Mouse (Mus musculus) T-helper 17 cell (primary cell): ENCODE results near the gene Actn1.

Source experiments
- in situ Hi-C, 2 experiments: fragments of 300-600 bp; cut with MboI, MseI; formaldehyde crosslinking; loops; 1 replicate in 1 of 2; 2 replicates in 1 of 2; pipeline ENCODE4 v1.15.1; 2025; ENCODE audit warnings: high pct_unique_total_duplicates in 2 of 2

Actn1 gene

GRCm38 (mm10) chr12:80197343-80197742 lies 62.8 kb downstream of the Actn1 start:
- in situ Hi-C loops, result loop anchor here (5.0 to 25.0 kb wide), 3 partner anchors 35 to 190 kb away; no protein-coding TSS in a partner anchor

GRCm38 (mm10) chr12:80191806-80192205 lies 68.4 kb downstream of the Actn1 start:
- in situ Hi-C loops, result loop anchor here (10.0 to 25.0 kb wide), 2 partner anchors 183 to 195 kb away; no protein-coding TSS in a partner anchor

DNA sequence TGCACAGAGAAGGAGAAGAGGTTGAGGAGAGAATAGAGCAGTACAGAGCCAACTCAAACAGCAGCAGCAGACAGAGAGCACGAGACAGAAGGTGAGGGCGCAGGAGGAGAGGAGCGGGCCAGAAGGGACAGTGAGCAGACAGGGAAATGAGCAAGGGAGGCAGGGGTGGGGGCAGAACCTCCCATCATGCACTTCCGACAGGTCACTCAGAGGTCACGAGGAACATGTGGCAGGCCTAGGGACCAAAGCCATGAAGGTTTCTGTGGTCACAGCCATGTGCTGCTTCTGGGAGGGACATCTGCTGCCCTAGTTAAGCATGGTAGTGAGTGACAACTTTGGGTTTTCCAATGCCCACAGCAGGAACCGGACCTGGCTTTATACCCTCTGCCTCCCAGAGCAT lies 68.8 kb downstream of the Actn1 start:
- in situ Hi-C loops, result loop anchor here (10.0 to 25.0 kb wide), 2 partner anchors 183 to 196 kb away; no protein-coding TSS in a partner anchor

DNA sequence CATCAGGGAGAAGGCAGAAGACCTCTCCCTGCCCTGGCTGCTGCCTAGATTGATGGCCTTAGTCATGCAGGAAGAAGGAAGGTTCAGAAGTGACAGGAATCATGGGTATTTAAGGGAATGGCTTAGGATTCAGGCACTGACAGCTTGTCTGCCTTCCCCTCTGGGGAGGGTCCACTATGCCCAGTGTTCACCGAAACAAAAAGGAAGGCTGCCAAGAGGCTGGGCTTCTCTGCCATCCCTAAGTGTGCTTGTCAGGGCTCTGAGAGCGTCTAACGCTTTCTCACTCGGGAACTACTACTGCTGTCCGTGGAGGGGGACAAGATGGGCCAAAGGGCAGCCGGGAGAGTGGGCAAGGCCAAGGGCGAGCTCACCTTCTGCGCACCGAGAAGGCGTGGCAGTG lies 69.3 kb downstream of the Actn1 start:
- in situ Hi-C loops, result loop anchor here (10.0 to 25.0 kb wide), 2 partner anchors 184 to 196 kb away; no protein-coding TSS in a partner anchor

DNA sequence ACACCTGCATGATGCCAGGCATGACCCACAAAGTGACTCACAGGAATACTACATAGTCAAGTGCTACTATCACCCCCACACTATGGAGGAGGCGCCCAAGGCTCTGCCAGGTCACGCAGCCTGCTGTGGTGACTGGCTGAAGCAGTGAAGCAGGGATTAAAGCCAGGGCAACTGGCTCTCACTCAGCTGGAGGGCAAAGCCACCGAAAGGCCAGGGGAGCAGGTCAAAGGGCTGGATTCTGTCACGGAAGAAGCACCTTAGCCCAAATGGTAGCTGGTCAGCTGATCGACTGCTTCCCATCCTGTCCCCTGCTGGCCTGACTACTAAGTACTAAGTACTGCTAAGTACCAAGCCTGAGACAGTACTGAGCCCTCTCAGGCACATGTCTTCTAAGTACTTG lies 76.1 kb downstream of the Actn1 start:
- in situ Hi-C loops, result loop anchor here (10.0 to 25.0 kb wide), 3 partner anchors 203 to 421 kb away; no protein-coding TSS in a partner anchor

DNA sequence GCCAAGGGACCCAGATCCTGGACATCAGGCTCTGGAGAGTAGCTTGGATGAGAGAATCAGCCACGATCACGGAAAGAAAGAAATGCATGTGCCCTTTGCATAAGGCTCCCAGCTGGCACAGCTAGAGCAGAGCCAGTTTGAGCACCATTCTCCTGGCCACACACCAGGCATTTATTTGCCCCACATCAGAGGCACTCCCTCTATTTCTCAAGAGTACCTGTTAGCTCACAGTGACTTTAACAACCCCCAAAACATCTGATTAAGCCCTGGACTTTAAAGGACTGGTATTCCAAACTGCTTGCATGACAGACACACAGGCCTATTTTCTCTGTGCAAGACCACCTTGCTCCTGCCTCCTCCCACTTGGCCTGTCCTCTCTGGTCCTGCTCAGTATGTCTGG lies 78.3 kb downstream of the Actn1 start:
- in situ Hi-C loops, result loop anchor here (10.0 to 25.0 kb wide), 3 partner anchors 205 to 423 kb away; no protein-coding TSS in a partner anchor

DNA sequence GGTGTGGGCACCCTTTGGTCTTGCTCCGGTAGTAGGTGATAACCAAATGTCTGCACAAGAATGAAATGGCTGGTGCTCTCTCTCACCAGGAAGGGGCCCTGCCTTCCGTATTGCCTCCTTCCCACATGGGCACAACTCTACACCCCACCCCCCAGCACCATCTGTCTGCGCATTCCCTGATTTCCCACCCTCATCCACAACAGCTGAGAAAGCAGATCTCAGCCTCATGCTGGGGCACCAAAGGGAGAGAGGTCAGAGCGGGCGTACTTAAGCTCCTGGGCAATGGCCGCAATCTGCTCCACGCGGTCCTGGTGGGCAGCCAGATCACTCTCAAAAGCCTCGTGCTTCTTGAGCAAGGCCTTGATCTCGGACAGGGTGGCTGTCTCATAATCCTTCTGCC lies 82.1 kb downstream of the Actn1 start:
- in situ Hi-C loops, result loop anchor here in 1 of 2 experiments (25.0 kb wide), 1 partner anchor 209 kb away; no protein-coding TSS in a partner anchor

DNA sequence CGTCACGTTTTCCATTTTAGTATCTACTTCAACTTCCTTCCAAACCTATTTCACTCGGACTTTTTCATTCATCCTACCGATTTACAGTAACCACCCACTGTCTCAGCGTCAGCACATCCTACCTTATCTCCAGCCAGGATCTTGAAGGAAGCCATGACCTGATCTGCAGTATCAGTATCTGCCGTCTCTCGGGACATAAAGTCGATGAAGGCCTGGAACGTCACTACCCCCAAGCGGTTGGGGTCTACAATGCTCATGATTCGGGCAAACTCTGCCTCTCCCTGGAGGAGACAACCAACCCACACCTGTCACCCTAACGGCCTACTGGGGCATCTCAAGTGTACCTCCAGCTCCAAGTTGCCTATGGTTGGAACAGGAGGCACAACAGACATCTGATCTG lies 91.4 kb downstream of the Actn1 start:
- in situ Hi-C loops, result no loop called here

GRCm38 (mm10) chr12:80168178-80168686 lies 91.9 kb downstream of the Actn1 start:
- in situ Hi-C loops, result no loop called here

GRCm38 (mm10) chr12:80167321-80167720 lies 92.8 kb downstream of the Actn1 start:
- in situ Hi-C loops, result no loop called here

- in situ Hi-C loops, result no loop called here
These were observed 93.5 kb downstream of the Actn1 start for GRCm38 (mm10) chr12:80166651-80167050.

GRCm38 (mm10) chr12:80164526-80164925 lies 95.6 kb downstream of the Actn1 start:
- in situ Hi-C loops, result loop anchor here in 1 of 2 experiments (5.0 kb wide), 1 partner anchor 33 kb away; no protein-coding TSS in a partner anchor

DNA sequence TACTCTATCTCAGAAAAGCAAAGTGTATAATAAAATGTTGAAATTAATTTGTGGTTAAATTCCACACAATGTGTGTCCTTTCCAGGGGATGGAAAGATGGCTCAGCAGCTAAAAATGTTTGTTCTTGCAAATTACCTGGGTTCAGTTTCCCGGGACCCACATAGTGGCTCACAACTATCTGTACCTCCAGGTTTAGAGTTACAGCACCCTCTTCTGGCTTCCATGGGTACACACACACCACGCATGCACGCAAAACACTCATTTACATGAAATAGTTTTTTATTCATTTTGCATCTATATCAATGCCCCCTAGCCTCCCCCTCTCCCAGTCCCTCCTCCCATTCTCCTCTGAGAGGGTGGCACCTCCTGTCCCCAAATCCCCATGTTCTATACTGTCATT lies 97.7 kb downstream of the Actn1 start:
- in situ Hi-C loops, result loop anchor here in 1 of 2 experiments (5.0 kb wide), 1 partner anchor 35 kb away; no protein-coding TSS in a partner anchor

DNA sequence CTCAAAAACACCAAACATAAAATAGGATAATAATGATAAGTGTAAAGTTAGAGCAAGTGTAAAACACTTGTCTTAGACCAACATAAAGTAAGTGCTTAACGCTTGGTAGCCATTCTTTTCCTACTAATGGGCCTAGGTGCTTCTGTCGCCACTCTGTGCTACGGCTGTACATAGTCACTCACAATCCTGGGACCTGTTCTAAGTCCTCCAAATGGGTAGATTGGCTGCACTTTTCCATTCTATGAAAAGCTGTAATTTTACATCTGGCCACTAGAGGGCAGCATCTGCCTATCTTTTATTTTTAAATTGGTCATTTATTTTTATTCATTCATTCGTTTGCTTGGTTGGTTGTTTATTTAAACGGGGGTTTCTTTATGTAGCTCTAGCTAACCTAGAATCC lies 102.5 kb downstream of the Actn1 start:
- in situ Hi-C loops, result loop anchor here in 1 of 2 experiments (10.0 kb wide), 1 partner anchor 487 kb away; the partner anchor contains the start of genes Erh and Slc39a9

GRCm38 (mm10) chr12:80153687-80154326 lies 106.4 kb downstream of the Actn1 start:
- in situ Hi-C loops, result loop anchor here in 1 of 2 experiments (10.0 kb wide), 1 partner anchor 491 kb away; the partner anchor contains the start of genes Erh and Slc39a9

GRCm38 (mm10) chr12:80153078-80153477 lies 107.1 kb downstream of the Actn1 start:
- in situ Hi-C loops, result loop anchor here in 1 of 2 experiments (10.0 kb wide), 1 partner anchor 492 kb away; the partner anchor contains the start of genes Erh and Slc39a9

DNA sequence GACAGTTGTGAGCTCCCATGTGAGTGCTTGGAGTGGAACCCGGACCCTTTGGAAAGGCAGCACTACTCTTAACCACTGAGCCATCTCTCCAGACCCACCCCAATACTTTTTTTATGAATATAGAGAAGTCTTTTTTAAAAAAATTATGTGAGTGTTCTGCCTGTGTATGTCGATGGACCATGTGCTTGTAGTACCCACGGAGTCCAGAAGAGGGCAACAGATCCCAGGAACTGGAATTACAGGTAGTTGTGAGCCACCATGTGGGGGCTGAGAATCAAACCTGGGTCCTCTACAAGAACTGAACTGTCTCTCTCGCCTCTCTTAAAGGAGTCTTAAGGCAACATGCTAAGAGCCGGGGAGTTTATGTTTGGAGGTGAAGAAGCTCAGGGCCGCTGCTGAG lies 108.3 kb downstream of the Actn1 start:
- in situ Hi-C loops, result loop anchor here in 1 of 2 experiments (10.0 kb wide), 1 partner anchor 493 kb away; the partner anchor contains the start of genes Erh and Slc39a9

DNA sequence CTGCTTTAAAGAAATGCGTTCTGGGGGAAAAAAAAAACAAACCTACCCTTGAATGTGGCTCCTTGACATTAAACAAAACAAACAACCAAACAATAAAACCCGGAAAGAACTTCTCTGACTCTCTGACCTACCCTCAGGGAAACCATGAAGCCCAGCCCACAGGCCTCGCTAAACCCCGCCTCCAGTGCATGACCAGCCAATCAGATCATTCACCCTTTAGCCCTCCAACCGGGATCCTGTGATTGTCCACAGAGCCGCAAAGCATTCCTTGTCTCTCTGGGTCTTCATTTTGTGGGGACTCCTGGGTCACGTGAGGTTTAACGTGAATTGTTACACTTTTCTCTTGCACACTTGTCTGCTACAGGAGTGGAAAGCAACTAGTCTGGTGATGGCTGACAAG lies 109.5 kb downstream of the Actn1 start:
- in situ Hi-C loops, result loop anchor here in 1 of 2 experiments (10.0 kb wide), 1 partner anchor 494 kb away; the partner anchor contains the start of genes Erh and Slc39a9

- in situ Hi-C loops, result loop anchor here in 1 of 2 experiments (10.0 kb wide), 2 partner anchors 533 to 803 kb away; no protein-coding TSS in a partner anchor
These were observed 112.5 kb downstream of the Actn1 start for GRCm38 (mm10) chr12:80147563-80148214.

DNA sequence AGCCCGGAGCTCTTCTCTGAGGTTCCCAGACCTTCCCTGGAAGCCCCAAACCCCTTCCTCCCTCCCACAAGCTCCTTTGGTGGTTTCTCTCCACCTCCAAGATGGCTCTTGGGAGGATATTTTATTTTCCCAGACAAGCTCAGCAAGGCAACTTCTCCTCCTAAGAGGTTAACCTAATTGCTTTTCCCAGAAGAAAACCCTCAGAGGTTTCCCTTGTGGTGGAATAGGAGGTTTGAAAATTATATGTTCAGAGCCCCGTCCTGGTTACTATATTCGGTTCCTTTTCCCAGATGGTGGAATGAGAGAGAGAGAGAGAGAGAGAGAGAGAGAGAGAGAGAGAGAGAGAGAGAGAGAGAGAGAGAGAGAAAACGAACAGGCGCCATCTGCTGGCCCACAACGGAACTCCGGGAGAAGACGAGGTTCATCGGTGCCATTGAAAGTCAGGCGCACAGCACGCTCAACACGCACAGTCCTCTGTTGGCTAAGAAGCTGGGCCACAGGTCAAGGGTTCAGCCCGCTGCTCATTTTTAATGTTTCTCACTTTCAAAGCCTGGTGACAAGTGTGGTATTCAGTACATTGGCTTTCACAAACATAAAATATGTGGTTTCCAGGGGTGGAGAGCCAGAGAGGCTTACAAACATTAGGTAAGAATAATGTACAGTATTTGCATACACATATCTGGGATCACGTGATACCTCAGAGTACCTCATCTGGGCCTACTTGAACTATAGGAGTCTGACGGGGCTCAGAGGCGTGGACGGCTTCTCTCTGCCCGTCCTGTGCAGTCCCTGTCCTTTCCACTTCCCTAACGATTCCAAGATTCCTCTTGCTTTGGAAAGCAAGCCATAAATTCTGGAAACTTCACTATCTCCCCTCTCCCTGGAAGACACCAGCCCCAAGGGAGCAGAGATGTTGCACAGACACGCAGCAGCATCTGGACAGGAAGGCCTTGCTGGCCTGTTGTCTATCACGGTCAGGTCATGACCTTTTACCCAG lies 113.6 kb downstream of the Actn1 start:
- in situ Hi-C loops, result loop anchor here in 1 of 2 experiments (10.0 kb wide), 2 partner anchors 532 to 802 kb away; no protein-coding TSS in a partner anchor
